Mouse (Mus musculus) bone marrow macrophage, adult 2 months (primary cell): ENCODE results near the gene Accsl.

Source experiments
- CTCF ChIP-seq: IDR thresholded peaks from 2 replicates; pipeline ENCODE4 v1.5.1; 2012; ENCODE audit warnings: low read depth, mild to moderate bottlenecking, low read length, moderate library complexity
- POLR2A ChIP-seq: IDR thresholded peaks from 2 replicates; pipeline ENCODE4 v1.6.1; 2012; ENCODE audit warnings: mild to moderate bottlenecking, low read depth, low read length, borderline replicate concordance

DNA sequence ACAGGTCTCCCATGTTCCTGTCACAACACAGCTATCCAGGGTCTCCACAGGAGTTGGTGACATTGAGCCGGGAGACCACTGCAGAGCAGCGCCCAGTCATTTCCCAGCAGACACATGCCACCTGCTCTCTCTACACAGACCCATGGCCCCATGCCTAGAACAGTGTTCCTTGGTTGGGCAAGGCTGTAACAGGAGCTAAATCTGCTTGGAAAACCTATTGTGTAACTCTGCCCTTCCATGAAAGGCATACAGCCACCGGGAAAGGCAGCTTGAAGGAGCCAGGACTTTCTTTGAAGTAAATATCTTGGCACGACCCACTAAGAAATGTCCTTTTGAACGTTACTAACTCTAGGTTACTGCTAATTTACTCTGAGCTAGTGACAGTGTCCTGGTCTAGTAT lies 40.8 kb upstream of the Accsl start:
- TF ChIP-seq CTCF, result no peak
- no peak for TF ChIP-seq POLR2A
